Mouse (Mus musculus): ENCODE data around the gene Nfix.

GRCm38 (mm10) chr8:84832759-84833742 is 32.9 kb upstream of the Nfix start:
- TF ChIP-seq EP300 (IDR thresholded peaks at IDR 0.05; ENCODE audit: insufficient read depth, low read depth, low read length) (no peak), CTCF (IDR thresholded peaks at IDR 0.05) (0 out of 2 replicates have a peak, but pooled peaks have one; percentile 17)

Measured in heart, adult 2 months (tissue).